Mouse (Mus musculus): ENCODE measurements around the gene Alg14.

GRCm38 (mm10) chr3:121250048-121250447 is 41.5 kb upstream of the Alg14 start:
- TF ChIP-seq POLR2A (IDR thresholded peaks at IDR 0.05; ENCODE audit: control insufficient read depth, extremely low read depth, insufficient read depth, low read length, poor library complexity) (no peak), CTCF (IDR thresholded peaks at IDR 0.05; ENCODE audit: borderline replicate concordance, control insufficient read depth, extremely low read depth, insufficient read depth, low read length, poor library complexity) (no peak)
